Mouse (Mus musculus): Measurements from ENCODE around the gene Mansc4.

Mansc4 gene

DNA sequence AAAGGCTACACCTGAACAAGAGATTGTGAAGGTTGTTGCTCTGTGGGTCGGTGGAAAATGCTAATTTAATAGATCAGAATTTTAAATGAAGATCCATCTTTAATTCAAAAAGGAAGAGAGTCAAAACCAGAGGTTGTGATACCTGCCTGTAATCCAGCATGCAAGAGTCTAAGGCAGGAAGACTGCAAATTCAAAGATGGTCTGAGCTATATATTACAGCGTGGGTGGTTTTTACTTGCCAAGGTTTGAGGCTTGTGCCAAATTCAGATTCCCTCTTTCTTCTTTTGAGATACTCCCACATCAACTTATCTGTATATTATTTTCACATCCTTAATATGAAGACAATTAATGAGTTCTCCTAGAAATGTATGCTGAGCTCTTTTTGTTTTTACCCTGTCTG is 58.4 kb downstream of the Mansc4 start:
- DNase-seq (ENCODE audit: low read depth, low spot score): no peak
